Mouse (Mus musculus) hindbrain, embryonic 14.5 days (tissue): ENCODE results near the gene Olfr641. TPM values are rescaled to one million over a fixed set of nuclear protein-coding genes. Genes with fewer than 3 reads are reported as not detected.

Experiments used
- ATAC-seq: fragments of 200-750 bp; cut with Nextera tagmentation; 2 replicates; pipeline ENCODE4 v1.8.0; 2017; ENCODE audit warnings: moderate number of reproducible peaks, mild to moderate bottlenecking, moderate TSS enrichment, moderate library complexity; ENCODE audit not compliant: low FRiP score
- DNase-seq: peaks from one replicate; pipeline ENCODE4 v3.0.0-alpha.2; 2015; ENCODE audit warnings: low spot score
- H3K27ac ChIP-seq: fragments of 300-500 bp; sonication (generic); 2 replicates; pipeline ENCODE4 v1.5.1; 2014; ENCODE audit warnings: mild to moderate bottlenecking, moderate library complexity
- H3K27me3 ChIP-seq: fragments of 300-500 bp; sonication (generic); 2 replicates; pipeline ENCODE4 v1.6.1; 2014; ENCODE audit warnings: mild to moderate bottlenecking, low read length, mixed read lengths; ENCODE audit not compliant: control insufficient read depth, insufficient read depth
- H3K36me3 ChIP-seq: fragments of 300-500 bp; sonication (generic); replicated peaks from 2 replicates; pipeline ENCODE4 v1.6.1; 2014; ENCODE audit not compliant: control insufficient read depth, insufficient read depth
- H3K4me1 ChIP-seq: fragments of 300-500 bp; sonication (generic); replicated peaks from 2 replicates; pipeline ENCODE4 v1.6.1; 2014; ENCODE audit warnings: antibody characterized with exemption, low read length, mixed read lengths; ENCODE audit not compliant: control insufficient read depth, insufficient read depth
- H3K4me2 ChIP-seq: fragments of 300-500 bp; sonication (generic); replicated peaks from 2 replicates; pipeline ENCODE4 v1.6.1; 2014; ENCODE audit warnings: mild to moderate bottlenecking, moderate library complexity
- H3K4me3 ChIP-seq: fragments of 300-500 bp; sonication (generic); replicated peaks from 2 replicates; pipeline ENCODE4 v1.5.1; 2014; ENCODE audit warnings: mild to moderate bottlenecking, low read length
- H3K9ac ChIP-seq: fragments of 300-500 bp; sonication (generic); 2 replicates; pipeline ENCODE4 v1.6.1; 2014
- H3K9me3 ChIP-seq: fragments of 300-500 bp; sonication (generic); 2 replicates; pipeline ENCODE4 v1.6.1; 2016; ENCODE audit warnings: low read length; ENCODE audit not compliant: control insufficient read depth
- WGBS: fragments of 180-500 bp; shearing (Covaris S2); extraction: QIAGEN DNeasy Blood & Tissue Kit; methylation state at CpG from one replicate; pipeline ENCODE4 v1.1.7; 2014; 5-methylcytosine and 5-hydroxymethylcytosine counted together
- polyA plus RNA-seq: library from polyadenylated mRNA; unstranded; fragments of >200 nt; fragmentation: Nextera tagmentation; extraction: Ambion mirVana; gene quantifications from 2 replicates; pipeline ENCODE4 v1.2.1, GENCODE M21; 2014

Olfr641 gene
- not detected in 2 replicates for polyA plus RNA-seq

- H3K9me3 ChIP-seq: no peaks in the 10 kb centered on the region
- DNase-seq (no peak), ATAC-seq (no peak)
- no peaks in the 10 kb centered on the region for H3K36me3 ChIP-seq
- no peaks in the 10 kb centered on the region for H3K27me3 ChIP-seq
- 83% methylated on average over 1 of the region's 1 CpGs for WGBS
- no peak within 1 kb of the TSS for H3K9ac ChIP-seq
- no peak within 1 kb of the TSS for H3K4me3 ChIP-seq
- H3K4me2 ChIP-seq: no peak within 1 kb of the TSS
- no peak within 1 kb of the TSS for H3K27ac ChIP-seq
- H3K4me1 ChIP-seq: no peaks in the 10 kb centered on the region
Observed at GRCm38 (mm10) chr7:104035145-104035544, at the start of gene Olfr641. TSS of gene Olfr641 (plus strand) at chr7:104035445.

GRCm38 (mm10) chr7:103998446-103998845, 36.8 kb upstream of the Olfr641 start, which contains the start of gene Olfr638:
TSS of gene Olfr638 (plus strand) at chr7:103998746.
- H3K27me3 ChIP-seq: no peaks in the 10 kb centered on the region
- H3K9me3 ChIP-seq: no peaks in the 10 kb centered on the region
- DNase-seq (no peak), ATAC-seq (no peak)
- no peaks in the 10 kb centered on the region for H3K36me3 ChIP-seq
- H3K4me2 ChIP-seq: no peak within 1 kb of the TSS
- no peak within 1 kb of the TSS for H3K4me3 ChIP-seq
- no peaks in the 10 kb centered on the region for H3K4me1 ChIP-seq
- no peak within 1 kb of the TSS for H3K27ac ChIP-seq
- H3K9ac ChIP-seq: no peak within 1 kb of the TSS

- ATAC-seq (no peak), DNase-seq (no peak)
- Histone ChIP-seq H3K4me1 (no peaks in the 10 kb centered on the region), H3K36me3 (no peaks in the 10 kb centered on the region), H3K9ac (no peak overlapping the region), H3K4me3 (no peak overlapping the region), H3K9me3 (no peaks in the 10 kb centered on the region), H3K27ac (no peak overlapping the region), H3K4me2 (no peak overlapping the region), H3K27me3 (no peaks in the 10 kb centered on the region)
Observed at GRCm38 (mm10) chr7:103999124-103999523, 36.1 kb upstream of the Olfr641 start.

GRCm38 (mm10) chr7:104017203-104017602, 18.0 kb upstream of the Olfr641 start, which contains the start of gene Olfr639:
TSS of gene Olfr639 (minus strand) at chr7:104017303.
- Histone ChIP-seq H3K4me1 (no peaks in the 10 kb centered on the region), H3K27ac (no peak within 1 kb of the TSS), H3K9me3 (no peaks in the 10 kb centered on the region), H3K9ac (no peak within 1 kb of the TSS), H3K4me2 (no peak within 1 kb of the TSS), H3K27me3 (no peaks in the 10 kb centered on the region), H3K36me3 (no peaks in the 10 kb centered on the region), H3K4me3 (no peak within 1 kb of the TSS)
- no peak for DNase-seq
- ATAC-seq: no peak

GRCm38 (mm10) chr7:104018953-104019352, 16.3 kb upstream of the Olfr641 start:
- 93% methylated on average over 1 of the region's 1 CpGs for WGBS
- DNase-seq (no peak), ATAC-seq (no peak)
- no peak overlapping the region for H3K4me2 ChIP-seq
- H3K36me3 ChIP-seq: no peaks in the 10 kb centered on the region
- no peaks in the 10 kb centered on the region for H3K9me3 ChIP-seq
- H3K27me3 ChIP-seq: no peaks in the 10 kb centered on the region
- H3K4me3 ChIP-seq: no peak overlapping the region
- no peak overlapping the region for H3K27ac ChIP-seq
- H3K9ac ChIP-seq: no peak overlapping the region
- H3K4me1 ChIP-seq: no peaks in the 10 kb centered on the region

DNA sequence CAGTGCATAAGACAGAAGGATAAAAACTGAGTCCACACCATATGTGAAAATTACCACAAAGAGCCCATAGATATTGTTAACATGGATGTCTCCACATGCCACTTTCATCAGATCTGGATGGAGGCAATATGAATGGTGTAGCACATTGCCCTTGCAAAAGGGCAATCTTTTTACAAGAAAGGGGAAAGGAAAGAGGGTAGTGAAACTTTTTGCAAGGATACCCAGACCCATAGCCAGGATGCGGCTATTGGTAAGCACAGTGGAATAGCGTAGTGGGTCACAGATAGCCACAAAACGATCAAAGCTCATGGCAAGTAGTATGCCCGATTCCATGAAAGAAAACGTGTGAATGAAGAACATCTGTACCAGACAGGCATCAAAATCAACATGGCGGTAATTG, 13.6 kb upstream of the Olfr641 start:
- 96% methylated on average over 6 of the region's 6 CpGs for WGBS

GRCm38 (mm10) chr7:104025473-104025872, 9.8 kb upstream of the Olfr641 start, which contains the start of gene Olfr640:
TSS of gene Olfr640 (minus strand) at chr7:104025573.
- Histone ChIP-seq H3K27ac (no peak within 1 kb of the TSS), H3K4me1 (no peaks in the 10 kb centered on the region), H3K9ac (no peak within 1 kb of the TSS), H3K36me3 (no peaks in the 10 kb centered on the region), H3K9me3 (no peaks in the 10 kb centered on the region), H3K4me2 (no peak within 1 kb of the TSS), H3K27me3 (no peaks in the 10 kb centered on the region), H3K4me3 (no peak within 1 kb of the TSS)
- 86% methylated on average over 6 of the region's 6 CpGs for WGBS
- DNase-seq (no peak), ATAC-seq (no peak)

More for the DNA sequence above, 13.6 kb upstream of the Olfr641 start:
- Histone ChIP-seq H3K9me3 (no peaks in the 10 kb centered on the region), H3K36me3 (no peaks in the 10 kb centered on the region), H3K27me3 (no peaks in the 10 kb centered on the region), H3K9ac (no peak overlapping the region), H3K4me3 (no peak overlapping the region), H3K4me1 (no peaks in the 10 kb centered on the region), H3K27ac (no peak overlapping the region), H3K4me2 (no peak overlapping the region)
- DNase-seq: no peak
- ATAC-seq: no peak

- H3K27ac ChIP-seq: no peak overlapping the region
- no peaks in the 10 kb centered on the region for H3K36me3 ChIP-seq
- DNase-seq (no peak), ATAC-seq (no peak)
- 90% methylated on average over 3 of the region's 3 CpGs for WGBS
- H3K4me3 ChIP-seq: no peak overlapping the region
- H3K4me2 ChIP-seq: no peak overlapping the region
- no peaks in the 10 kb centered on the region for H3K9me3 ChIP-seq
- H3K4me1 ChIP-seq: no peaks in the 10 kb centered on the region
- H3K9ac ChIP-seq: no peak overlapping the region
- no peaks in the 10 kb centered on the region for H3K27me3 ChIP-seq
Observed at GRCm38 (mm10) chr7:104026978-104027377, 8.3 kb upstream of the Olfr641 start.

DNA sequence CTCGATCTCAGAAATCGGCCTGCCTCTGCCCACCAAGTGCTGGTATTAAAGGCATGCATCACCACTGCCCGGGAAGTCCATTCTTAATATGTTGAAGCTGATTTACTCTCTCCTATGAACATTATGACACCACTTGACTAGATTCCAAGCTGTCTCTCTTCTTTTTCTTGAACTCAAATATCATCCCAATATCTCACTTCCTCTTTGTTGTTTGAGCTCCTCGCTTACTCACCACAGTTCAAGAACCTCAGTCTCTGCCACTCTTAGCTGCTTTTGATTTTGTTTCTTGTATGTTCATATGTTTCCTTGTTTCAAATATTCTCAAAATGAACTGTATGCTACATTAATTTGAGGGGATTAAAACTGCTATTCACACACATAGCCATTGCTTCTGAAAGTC, 15.5 kb downstream of the Olfr641 start:
- no peak overlapping the region for H3K4me2 ChIP-seq
- H3K4me3 ChIP-seq: no peak overlapping the region
- H3K4me1 ChIP-seq: no peaks in the 10 kb centered on the region
- H3K27ac ChIP-seq: no peak overlapping the region
- no peaks in the 10 kb centered on the region for H3K9me3 ChIP-seq
- no peaks in the 10 kb centered on the region for H3K27me3 ChIP-seq
- no peak for ATAC-seq
- DNase-seq: no peak
- whole genome bisulfite sequencing: 92% methylated on average over 4 of the region's 4 CpGs
- no peaks in the 10 kb centered on the region for H3K36me3 ChIP-seq
- no peak overlapping the region for H3K9ac ChIP-seq

DNA sequence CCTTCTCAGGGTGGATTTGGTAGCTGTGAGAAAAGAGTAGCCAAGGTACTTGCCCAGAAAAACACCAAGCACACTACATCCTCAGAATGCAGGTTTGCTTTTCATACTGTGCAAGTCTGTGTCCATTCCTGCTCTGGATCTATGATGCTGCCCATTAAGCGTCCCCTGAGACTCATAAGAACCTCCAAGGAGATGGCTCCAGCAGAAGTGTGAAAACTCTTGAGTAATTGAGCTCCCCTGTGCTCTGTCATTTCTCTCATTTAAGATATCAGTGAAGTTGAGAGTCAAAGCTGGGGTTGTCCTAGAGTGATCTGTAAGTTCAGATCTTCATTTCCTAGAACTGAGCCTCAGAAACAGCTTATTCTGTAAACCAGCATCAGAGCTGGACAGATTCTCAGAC, 17.3 kb downstream of the Olfr641 start, which contains the start of gene Olfr642:
Gene Olfr642, minus strand, starts transcription at position 101 of the 400 bp plus-strand sequence.
- WGBS: 71% methylated on average over 1 of the region's 1 CpGs

More for the DNA sequence above, 17.3 kb downstream of the Olfr641 start, which contains the start of gene Olfr642:
- H3K4me3 ChIP-seq: no peak within 1 kb of the TSS
- H3K9ac ChIP-seq: no peak within 1 kb of the TSS
- no peaks in the 10 kb centered on the region for H3K27me3 ChIP-seq
- H3K4me1 ChIP-seq: no peaks in the 10 kb centered on the region
- no peak within 1 kb of the TSS for H3K27ac ChIP-seq
- H3K4me2 ChIP-seq: no peak within 1 kb of the TSS
- ATAC-seq (no peak), DNase-seq (no peak)
- H3K9me3 ChIP-seq: no peaks in the 10 kb centered on the region
- no peaks in the 10 kb centered on the region for H3K36me3 ChIP-seq
